Mouse (Mus musculus) spleen, postnatal 36 days (tissue): ENCODE data around the gene Nkain1.

ENCODE experiments used
- DNase-seq, 2 experiments: peaks; one replicate each; pipeline ENCODE4 v3.0.0; 2022; ENCODE audit warnings: low spot score in 2 of 2, mixed read lengths in 1 of 2

Gene Nkain1

GRCm38 (mm10) chr4:130574048-130574413, at the start of gene Nkain1:
Nkain1 (minus strand) TSS chr4:130574173.
- no peak for DNase-seq

- DNase-seq: no peak
Observed at GRCm38 (mm10) chr4:130578734-130579274, 4.8 kb upstream of the Nkain1 start.

- DNase-seq: no peak
Observed at GRCm38 (mm10) chr4:130577081-130577480, 3.1 kb upstream of the Nkain1 start.

GRCm38 (mm10) chr4:130576247-130576931, 2.4 kb upstream of the Nkain1 start:
- DNase-seq: no peak

- DNase-seq: no peak
Observed at GRCm38 (mm10) chr4:130575533-130575932, 1.6 kb upstream of the Nkain1 start.

- DNase-seq: no peak
Observed at GRCm38 (mm10) chr4:130574861-130575460, 988 bp upstream of the Nkain1 start.

GRCm38 (mm10) chr4:130573351-130574047, 474 bp downstream of the Nkain1 start:
- no peak for DNase-seq

GRCm38 (mm10) chr4:130573012-130573350, 992 bp downstream of the Nkain1 start:
- DNase-seq: no peak

GRCm38 (mm10) chr4:130572545-130572944, 1.4 kb downstream of the Nkain1 start:
- no peak for DNase-seq

- no peak for DNase-seq
Observed at GRCm38 (mm10) chr4:130570941-130571720, 2.8 kb downstream of the Nkain1 start.

- no peak for DNase-seq
Observed at GRCm38 (mm10) chr4:130568043-130568978, 5.7 kb downstream of the Nkain1 start.

GRCm38 (mm10) chr4:130563820-130564219, 10.2 kb downstream of the Nkain1 start:
- DNase-seq: no peak

- DNase-seq: no peak
Observed at GRCm38 (mm10) chr4:130563260-130563756, 10.7 kb downstream of the Nkain1 start.

- no peak for DNase-seq
Observed at GRCm38 (mm10) chr4:130560576-130561310, 13.2 kb downstream of the Nkain1 start.

GRCm38 (mm10) chr4:130559220-130559619, 14.8 kb downstream of the Nkain1 start:
- no peak for DNase-seq

GRCm38 (mm10) chr4:130557852-130558251, 16.1 kb downstream of the Nkain1 start:
- no peak for DNase-seq

GRCm38 (mm10) chr4:130556992-130557391, 17.0 kb downstream of the Nkain1 start:
- DNase-seq: no peak

- DNase-seq: no peak
Observed at GRCm38 (mm10) chr4:130556224-130556623, 17.7 kb downstream of the Nkain1 start.

GRCm38 (mm10) chr4:130553121-130553448, 20.9 kb downstream of the Nkain1 start:
- no peak for DNase-seq
